Mouse (Mus musculus): ENCODE measurements at regions not wholly inside any gene's neighbourhood (a gene's known extent, or its start where the extent isn't known, plus 50 kb on each side); places are given as distances from the start of the nearest gene placed in this dataset.

Small RNAs in the stretch of these regions (microRNA-seq; reads per million reads assigned to microRNA genes)
- gene Mir378d, result 154 reads per million, percentile 64 among the genes with 10 or more reads in this experiment
